ENCODE assay signal across 11 mouse cellular contexts in the genomic region with DNA sequence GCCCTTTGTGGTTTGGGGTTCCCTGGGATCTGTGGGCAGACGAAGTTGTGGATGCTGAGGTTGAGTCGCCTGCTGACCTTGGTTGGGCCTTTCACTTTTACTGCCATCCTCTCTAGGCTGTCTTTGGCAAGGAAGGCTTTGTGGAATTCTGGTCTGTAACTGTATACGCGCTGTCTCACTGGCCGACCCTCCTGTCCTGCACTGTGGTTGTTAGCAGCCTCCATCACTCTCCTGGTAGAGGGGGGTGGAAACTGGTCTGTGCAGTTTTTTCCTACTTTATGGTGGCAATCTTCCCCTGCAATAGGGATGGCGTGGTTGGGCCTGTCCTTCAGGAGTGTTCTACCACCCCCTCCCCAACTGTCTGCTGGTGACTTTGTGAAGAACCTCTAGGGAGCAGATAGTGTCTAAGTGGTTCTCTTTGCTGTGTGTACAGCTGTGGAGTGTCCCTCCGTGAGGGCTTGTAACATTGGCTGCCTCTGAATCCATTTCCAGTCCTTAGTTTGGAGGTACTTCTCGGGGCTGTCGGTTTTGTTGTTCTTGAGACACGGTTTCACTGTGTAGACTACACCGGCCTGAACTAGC. TPM values are rescaled to one million over a fixed set of nuclear protein-coding genes. Genes with fewer than 3 reads are reported as not detected.
DNase-seq lines count a peak whose midpoint lies in the region; ATAC-seq lines count a peak whose summit lies in the region.
"Had no signal": no experiment of that assay in that cellular context is flagged by ENCODE, and none has a peak within 500 bp of the region (broad histone marks: within the 10 kb centered on the region; RNA-seq: fewer than 3 reads in every experiment).

No protein-coding gene starts in this region.

- no peaks in the 10 kb centered on the region for H3K9me3 ChIP-seq in heart, embryonic 14.5 days (ENCODE audit: control insufficient read depth, low read length)
- H3K9me3 ChIP-seq in lung, embryonic 16.5 days (ENCODE audit: control insufficient read depth, low read length) = no peaks in the 10 kb centered on the region
- no peaks in the 10 kb centered on the region for H3K9me3 ChIP-seq in embryonic facial prominence, embryonic 11.5 days (replicated peaks; ENCODE audit: control insufficient read depth, low read length)
- H3K9me3 ChIP-seq in limb, embryonic 15.5 days = no peaks in the 10 kb centered on the region
- no peaks in the 10 kb centered on the region for H3K9me3 ChIP-seq in forebrain, embryonic 14.5 days (replicated peaks; ENCODE audit: control insufficient read depth, low read length)
- H3K9me3 ChIP-seq: liver, embryonic 15.5 days; midbrain, embryonic 13.5 days had no signal

- no peak overlapping the region for H3K4me2 ChIP-seq in heart, embryonic 14.5 days (ENCODE audit: low read length)
- H3K4me2 ChIP-seq in lung, embryonic 16.5 days (ENCODE audit: low read depth, low read length) = no peak overlapping the region
- H3K4me2 ChIP-seq in embryonic facial prominence, embryonic 11.5 days (ENCODE audit: low read depth, low read length) = no peak overlapping the region
- H3K4me2 ChIP-seq in limb, embryonic 15.5 days = no peak overlapping the region
- H3K4me2 ChIP-seq in forebrain, embryonic 14.5 days (ENCODE audit: low read length) = no peak overlapping the region
- H3K4me2 ChIP-seq: liver, embryonic 15.5 days; midbrain, embryonic 13.5 days had no signal

- peak; percentile 41; the same call in 1 of the 2 replicates for ATAC-seq in heart, embryonic 14.5 days (ENCODE audit: insufficient number of reproducible peaks, insufficient read depth, low FRiP score, low read depth)
- 0 out of 2 replicates have a peak, but pooled peaks have one; percentile 21 for ATAC-seq in lung, embryonic 16.5 days (ENCODE audit: low read depth)
- 0 out of 2 replicates have a peak, but pooled peaks have one; percentile 35 for ATAC-seq in embryonic facial prominence, embryonic 11.5 days (replicated peaks; ENCODE audit: insufficient number of reproducible peaks, low FRiP score, low TSS enrichment, low read depth)
- peak; percentile 58 for ATAC-seq in limb, embryonic 15.5 days (ENCODE audit: insufficient number of reproducible peaks, low FRiP score, low TSS enrichment, low read depth)
- no peak for ATAC-seq in forebrain, embryonic 14.5 days
- ATAC-seq: midbrain, embryonic 13.5 days had no signal

- peaks cover 21% of the 10 kb centered on the region for H3K36me3 ChIP-seq in heart, embryonic 14.5 days (ENCODE audit: control insufficient read depth, insufficient read depth, low read length)
- H3K36me3 ChIP-seq in lung, embryonic 16.5 days (ENCODE audit: control insufficient read depth, insufficient read depth, low read length) = peaks cover 10% of the 10 kb centered on the region; the same call in 1 of the 2 replicates
- H3K36me3 ChIP-seq in embryonic facial prominence, embryonic 11.5 days (replicated peaks; ENCODE audit: control insufficient read depth, insufficient read depth, low read depth, low read length) = peaks cover 2% of the 10 kb centered on the region
- peaks cover 24% of the 10 kb centered on the region for H3K36me3 ChIP-seq in limb, embryonic 15.5 days
- H3K36me3 ChIP-seq in forebrain, embryonic 14.5 days (ENCODE audit: control insufficient read depth, insufficient read depth, low read length) = peaks cover 27% of the 10 kb centered on the region

- no peak overlapping the region; a peak in 1 of 4 replicates for H3K27ac ChIP-seq in heart, embryonic 14.5 days (replicated peaks in 1 of 2; ENCODE audit: control insufficient read depth in 1 of 2, insufficient read depth in 1 of 2, low read depth in 2 of 2, low read length in 2 of 2)
- H3K27ac ChIP-seq in lung, embryonic 16.5 days (ENCODE audit: low read length) = peak overlapping the region; percentile 10; the same call in 1 of the 2 replicates
- H3K27ac ChIP-seq in embryonic facial prominence, embryonic 11.5 days (replicated peaks; ENCODE audit: low read depth, low read length) = no peak overlapping the region; the same call in 1 of the 2 replicates
- peak overlapping the region; percentile 50 for H3K27ac ChIP-seq in limb, embryonic 15.5 days
- H3K27ac ChIP-seq in forebrain, embryonic 14.5 days (ENCODE audit: low read depth, low read length) = no peak overlapping the region
- H3K27ac ChIP-seq: liver, embryonic 15.5 days; midbrain, embryonic 13.5 days had no signal

- peaks cover 12 to 16% of the 10 kb centered on the region in 2 experiments for H3K4me1 ChIP-seq in heart, embryonic 14.5 days (ENCODE audit: control insufficient read depth in 2 of 2, insufficient read depth in 2 of 2, low read length in 2 of 2)
- H3K4me1 ChIP-seq in lung, embryonic 16.5 days (replicated peaks; ENCODE audit: control insufficient read depth, insufficient read depth, low read length) = peaks cover 6% of the 10 kb centered on the region
- H3K4me1 ChIP-seq in embryonic facial prominence, embryonic 11.5 days (ENCODE audit: control insufficient read depth, insufficient read depth, low read length) = peaks cover 3% of the 10 kb centered on the region
- H3K4me1 ChIP-seq in limb, embryonic 15.5 days = peaks cover 18% of the 10 kb centered on the region
- H3K4me1 ChIP-seq in forebrain, embryonic 14.5 days (ENCODE audit: control insufficient read depth, insufficient read depth, low read length) = no peaks in the 10 kb centered on the region

- WGBS in heart, embryonic 14.5 days = 55% methylated on average over 11 of the region's 11 CpGs
- 43% methylated on average over 11 of the region's 11 CpGs for WGBS in lung, embryonic 16.5 days
- WGBS in embryonic facial prominence, embryonic 11.5 days = 58% methylated on average over 11 of the region's 11 CpGs
- WGBS in limb, embryonic 15.5 days = 39% methylated on average over 11 of the region's 11 CpGs
- WGBS in forebrain, embryonic 14.5 days = 90% methylated on average over 11 of the region's 11 CpGs

- DNase-seq in heart, adult 18-20 months = no peak
- no peak for DNase-seq in lung, postnatal 14 days
- DNase-seq in embryonic facial prominence, embryonic 11.5 days (ENCODE audit: low spot score) = peak; percentile 29
- DNase-seq in cerebellum, adult 11 months = no peak
- DNase-seq in forebrain, embryonic 14.5 days (ENCODE audit: low spot score) = no peak

- H3K27me3 ChIP-seq in heart, embryonic 14.5 days (ENCODE audit: control insufficient read depth, insufficient read depth, low read length) = no peaks in the 10 kb centered on the region
- no peaks in the 10 kb centered on the region for H3K27me3 ChIP-seq in lung, embryonic 16.5 days (ENCODE audit: control insufficient read depth, insufficient read depth, low read depth, low read length)
- H3K27me3 ChIP-seq in embryonic facial prominence, embryonic 11.5 days (ENCODE audit: control insufficient read depth, insufficient read depth, low read length) = no peaks in the 10 kb centered on the region
- no peaks in the 10 kb centered on the region for H3K27me3 ChIP-seq in limb, embryonic 15.5 days
- no peaks in the 10 kb centered on the region for H3K27me3 ChIP-seq in forebrain, embryonic 14.5 days (replicated peaks; ENCODE audit: control insufficient read depth, insufficient read depth, low read length)
- H3K27me3 ChIP-seq: liver, embryonic 15.5 days; midbrain, embryonic 13.5 days had no signal

- no peak overlapping the region; the same call in 1 of the 2 replicates for H3K9ac ChIP-seq in heart, embryonic 14.5 days (ENCODE audit: low read length)
- no peak overlapping the region for H3K9ac ChIP-seq in lung, embryonic 16.5 days (ENCODE audit: low read length)
- H3K9ac ChIP-seq in embryonic facial prominence, embryonic 11.5 days (replicated peaks; ENCODE audit: low read length) = peak overlapping the region; percentile 13
- H3K9ac ChIP-seq in limb, embryonic 15.5 days = no peak overlapping the region
- no peak overlapping the region for H3K9ac ChIP-seq in forebrain, embryonic 14.5 days (ENCODE audit: low read length)
- H3K9ac ChIP-seq: liver, embryonic 15.5 days; midbrain, embryonic 13.5 days had no signal

- H3K4me3 ChIP-seq in heart, embryonic 14.5 days (ENCODE audit: control insufficient read depth in 1 of 2, insufficient read depth in 1 of 2, low read depth in 1 of 2, low read length in 2 of 2) = no peak overlapping the region
- H3K4me3 ChIP-seq in lung, embryonic 16.5 days (ENCODE audit: low read length) = no peak overlapping the region
- H3K4me3 ChIP-seq in embryonic facial prominence, embryonic 11.5 days (ENCODE audit: low read depth, low read length) = no peak overlapping the region
- H3K4me3 ChIP-seq in limb, embryonic 15.5 days = no peak overlapping the region
- no peak overlapping the region for H3K4me3 ChIP-seq in forebrain, embryonic 14.5 days (ENCODE audit: low read depth, low read length)
- H3K4me3 ChIP-seq: liver, embryonic 15.5 days; midbrain, embryonic 13.5 days had no signal

RNA-seq across cellular contexts. Expression of a gene that starts 14.4 kb away (rescaled TPM):
- 1.8 and 1.9 TPM in 2 replicates for polyA plus RNA-seq in heart, embryonic 14.5 days (2014; fragmentation: Nextera tagmentation; extraction: Ambion mirVana)
- total RNA-seq in heart, adult 18-20 months (2021) = 10 to 100 TPM in 1 of 2 experiments, 1 to 10 TPM in 1; 5.9 to 10.2 TPM
- 2.7 and 3.6 TPM in 2 replicates for polyA plus RNA-seq in lung, embryonic 16.5 days (2015; fragmentation: Nextera tagmentation; extraction: Ambion mirVana)
- 0.36 and 0.57 TPM in 2 replicates for polyA plus RNA-seq in embryonic facial prominence, embryonic 11.5 days (2014; fragmentation: Nextera tagmentation; extraction: Ambion mirVana)
- polyA plus RNA-seq in limb, embryonic 15.5 days (2015; fragmentation: Nextera tagmentation; extraction: Ambion mirVana) = 2.1 and 3.0 TPM in 2 replicates
- 3.4 and 4.1 TPM in 2 replicates for polyA plus RNA-seq in forebrain, embryonic 14.5 days (2014; fragmentation: Nextera tagmentation; extraction: Ambion mirVana)
- total RNA-seq: granulocyte monocyte progenitor cell, adult 5-6 weeks had no signal

RNA-seq across cellular contexts. Expression of a gene that starts 39.3 kb away (rescaled TPM):
- polyA plus RNA-seq in heart, embryonic 14.5 days (2014; fragmentation: Nextera tagmentation; extraction: Ambion mirVana) = 5.2 and 5.6 TPM in 2 replicates
- total RNA-seq in heart, adult 18-20 months (2021) = 1 to 10 TPM; 8.8 to 9.6 TPM
- polyA plus RNA-seq in lung, embryonic 16.5 days (2015; fragmentation: Nextera tagmentation; extraction: Ambion mirVana) = 5.2 and 5.9 TPM in 2 replicates
- polyA plus RNA-seq in embryonic facial prominence, embryonic 11.5 days (2014; fragmentation: Nextera tagmentation; extraction: Ambion mirVana) = 10.8 and 11.9 TPM in 2 replicates
- 5.4 and 6.1 TPM in 2 replicates for polyA plus RNA-seq in limb, embryonic 15.5 days (2015; fragmentation: Nextera tagmentation; extraction: Ambion mirVana)
- 5.4 and 5.8 TPM in 2 replicates for polyA plus RNA-seq in forebrain, embryonic 14.5 days (2014; fragmentation: Nextera tagmentation; extraction: Ambion mirVana)

RNA-seq across cellular contexts. Expression of a gene that starts 42.1 kb away (rescaled TPM):
- 32.9 and 37.6 TPM in 2 replicates for polyA plus RNA-seq in heart, embryonic 14.5 days (2014; fragmentation: Nextera tagmentation; extraction: Ambion mirVana)
- total RNA-seq in heart, adult 18-20 months (2021) = 10 to 100 TPM; 70.3 to 79.9 TPM
- 5.8 and 7.3 TPM in 2 replicates for polyA plus RNA-seq in lung, embryonic 16.5 days (2015; fragmentation: Nextera tagmentation; extraction: Ambion mirVana)
- 19.5 and 21.1 TPM in 2 replicates for polyA plus RNA-seq in embryonic facial prominence, embryonic 11.5 days (2014; fragmentation: Nextera tagmentation; extraction: Ambion mirVana)
- 12.5 and 16.0 TPM in 2 replicates for polyA plus RNA-seq in limb, embryonic 15.5 days (2015; fragmentation: Nextera tagmentation; extraction: Ambion mirVana)
- 15.2 and 18.9 TPM in 2 replicates for polyA plus RNA-seq in forebrain, embryonic 14.5 days (2014; fragmentation: Nextera tagmentation; extraction: Ambion mirVana)

RNA-seq across cellular contexts. Expression of a gene that starts 42.1 kb away (rescaled TPM):
- polyA plus RNA-seq in heart, embryonic 14.5 days (2014; fragmentation: Nextera tagmentation; extraction: Ambion mirVana) = 216 and 226 TPM in 2 replicates
- total RNA-seq in heart, adult 18-20 months (2021) = 100 to 1,000 TPM; 367 to 455 TPM
- 257 and 295 TPM in 2 replicates for polyA plus RNA-seq in lung, embryonic 16.5 days (2015; fragmentation: Nextera tagmentation; extraction: Ambion mirVana)
- polyA plus RNA-seq in embryonic facial prominence, embryonic 11.5 days (2014; fragmentation: Nextera tagmentation; extraction: Ambion mirVana) = 135 and 142 TPM in 2 replicates
- 241 and 262 TPM in 2 replicates for polyA plus RNA-seq in limb, embryonic 15.5 days (2015; fragmentation: Nextera tagmentation; extraction: Ambion mirVana)
- 263 and 276 TPM in 2 replicates for polyA plus RNA-seq in forebrain, embryonic 14.5 days (2014; fragmentation: Nextera tagmentation; extraction: Ambion mirVana)

Comparison
In these comparisons a context has a peak if more than half of its experiments do, and no peak if none do; other contexts are left out.
1. H3K27ac ChIP-seq: peak in lung, embryonic 16.5 days (single experiment) and limb, embryonic 15.5 days (single experiment); none in heart, embryonic 14.5 days (0 of 2), embryonic facial prominence, embryonic 11.5 days (single experiment) and forebrain, embryonic 14.5 days (single experiment).